Mouse (Mus musculus) kidney, postnatal 0 days (tissue): ENCODE results near the gene Pcnx. TPM values are rescaled to one million over a fixed set of nuclear protein-coding genes. Genes with fewer than 3 reads are reported as not detected.

Source experiments
- ATAC-seq: fragments of 200-750 bp; cut with Nextera tagmentation; replicated peaks from 2 replicates; pipeline ENCODE4 v1.8.0; 2017; ENCODE audit warnings: low read depth, moderate number of reproducible peaks, moderate TSS enrichment, moderate library complexity; ENCODE audit not compliant: low FRiP score
- DNase-seq: peaks from one replicate; pipeline ENCODE4 v3.0.0-alpha.2; 2016; ENCODE audit warnings: low spot score
- H3K27ac ChIP-seq: fragments of 300-500 bp; sonication (generic); 2 replicates; pipeline ENCODE4 v1.5.1; 2014; ENCODE audit warnings: mild to moderate bottlenecking
- H3K27me3 ChIP-seq: fragments of 300-500 bp; sonication (generic); 2 replicates; pipeline ENCODE4 v1.6.1; 2014; ENCODE audit warnings: low read length, mixed read lengths; ENCODE audit not compliant: insufficient read depth
- H3K36me3 ChIP-seq: fragments of 300-500 bp; sonication (generic); 2 replicates; pipeline ENCODE4 v1.6.1; 2014; ENCODE audit warnings: low read length, mixed read lengths; ENCODE audit not compliant: insufficient read depth
- H3K4me1 ChIP-seq: fragments of 300-500 bp; sonication (generic); replicated peaks from 2 replicates; pipeline ENCODE4 v1.6.1; 2014; ENCODE audit warnings: antibody characterized with exemption, low read length, mixed read lengths; ENCODE audit not compliant: insufficient read depth
- H3K4me2 ChIP-seq: fragments of 300-500 bp; sonication (generic); 2 replicates; pipeline ENCODE4 v1.6.1; 2014; ENCODE audit warnings: mild to moderate bottlenecking, low read length, moderate library complexity, mixed read lengths
- H3K4me3 ChIP-seq: fragments of 300-500 bp; sonication (generic); replicated peaks from 2 replicates; pipeline ENCODE4 v1.5.1; 2014; ENCODE audit warnings: low read depth, low read length
- H3K9ac ChIP-seq: fragments of 300-500 bp; sonication (generic); 2 replicates; pipeline ENCODE4 v1.6.1; 2014; ENCODE audit warnings: low read depth, low read length
- H3K9me3 ChIP-seq: fragments of 300-500 bp; sonication (generic); replicated peaks from 2 replicates; pipeline ENCODE4 v1.6.1; 2016; ENCODE audit warnings: low read length, inconsistent platforms, mixed read lengths
- CTCF ChIP-seq: IDR thresholded peaks from 2 replicates; pipeline ENCODE4 v1.5.1; 2016; ENCODE audit warnings: antibody characterized with exemption, low read depth, mild to moderate bottlenecking, moderate library complexity
- WGBS: fragments of 180-500 bp; shearing (Covaris S2); extraction: QIAGEN DNeasy Blood & Tissue Kit; methylation state at CpG from one replicate; pipeline ENCODE4 v1.1.7; 2014; 5-methylcytosine and 5-hydroxymethylcytosine counted together
- polyA plus RNA-seq: library from polyadenylated mRNA; unstranded; fragments of >200 nt; fragmentation: Nextera tagmentation; extraction: Ambion mirVana; gene quantifications from 2 replicates; pipeline ENCODE4 v1.2.1, GENCODE M21; 2015

Gene Pcnx
- polyA plus RNA-seq, 1 experiment from 2014 or later, result 9.2 TPM

GRCm38 (mm10) chr12:81949026-81949425 is 89.2 kb downstream of the Pcnx start:
- Histone ChIP-seq H3K4me3 (no peak overlapping the region), H3K27ac (no peak overlapping the region), H3K27me3 (no peaks in the 10 kb centered on the region), H3K36me3 (peaks cover 10% of the 10 kb centered on the region; the same call in 1 of the 2 replicates), H3K4me2 (no peak overlapping the region), H3K9me3 (no peaks in the 10 kb centered on the region), H3K4me1 (no peaks in the 10 kb centered on the region), H3K9ac (no peak overlapping the region)
- DNase-seq, result no peak
- ATAC-seq, result no peak
- no peak for TF ChIP-seq CTCF
- 90% methylated on average over 6 of the region's 6 CpGs for WGBS

- peaks cover 10% of the 10 kb centered on the region; the same call in 1 of the 2 replicates for H3K36me3 ChIP-seq
- no peak overlapping the region for H3K4me3 ChIP-seq
- H3K27ac ChIP-seq, result no peak overlapping the region
- no peaks in the 10 kb centered on the region for H3K4me1 ChIP-seq
- H3K27me3 ChIP-seq, result no peaks in the 10 kb centered on the region
- TF ChIP-seq CTCF, result no peak
- DNase-seq (no peak), ATAC-seq (no peak)
- 90% methylated on average over 2 of the region's 2 CpGs for WGBS
- H3K9ac ChIP-seq, result no peak overlapping the region
- no peak overlapping the region for H3K4me2 ChIP-seq
- H3K9me3 ChIP-seq, result no peaks in the 10 kb centered on the region
These were observed 90.2 kb downstream of the Pcnx start for GRCm38 (mm10) chr12:81950016-81950415.

- TF ChIP-seq CTCF, result no peak
- Histone ChIP-seq H3K4me3 (no peak overlapping the region), H3K9me3 (no peaks in the 10 kb centered on the region), H3K9ac (no peak overlapping the region), H3K27me3 (no peaks in the 10 kb centered on the region), H3K36me3 (peaks cover 4% of the 10 kb centered on the region; the same call in 1 of the 2 replicates), H3K4me2 (no peak overlapping the region), H3K27ac (no peak overlapping the region), H3K4me1 (no peaks in the 10 kb centered on the region)
- ATAC-seq (no peak), DNase-seq (no peak)
- WGBS, result 91% methylated on average over 4 of the region's 4 CpGs
These were observed 98.5 kb downstream of the Pcnx start for GRCm38 (mm10) chr12:81958351-81958750.

- Histone ChIP-seq H3K4me1 (no peaks in the 10 kb centered on the region), H3K36me3 (peaks cover 18% of the 10 kb centered on the region), H3K27ac (no peak overlapping the region), H3K4me3 (no peak overlapping the region), H3K9me3 (no peaks in the 10 kb centered on the region), H3K27me3 (no peaks in the 10 kb centered on the region), H3K9ac (no peak overlapping the region), H3K4me2 (no peak overlapping the region)
- ATAC-seq (no peak), DNase-seq (no peak)
- TF ChIP-seq CTCF, result no peak
- WGBS, result 90% methylated on average over 2 of the region's 2 CpGs
These were observed 105.6 kb downstream of the Pcnx start for GRCm38 (mm10) chr12:81965416-81965815.

GRCm38 (mm10) chr12:81971042-81971883 is 111.4 kb downstream of the Pcnx start:
- DNase-seq (no peak), ATAC-seq (no peak)
- no peaks in the 10 kb centered on the region for H3K27me3 ChIP-seq
- no peaks in the 10 kb centered on the region for H3K9me3 ChIP-seq
- no peak overlapping the region for H3K4me3 ChIP-seq
- H3K4me2 ChIP-seq, result no peak overlapping the region
- TF ChIP-seq CTCF, result no peak
- H3K9ac ChIP-seq, result no peak overlapping the region
- 89% methylated on average over 19 of the region's 19 CpGs for WGBS
- peaks cover 35% of the 10 kb centered on the region for H3K36me3 ChIP-seq
- H3K27ac ChIP-seq, result no peak overlapping the region
- H3K4me1 ChIP-seq, result no peaks in the 10 kb centered on the region

- Histone ChIP-seq H3K4me1 (no peaks in the 10 kb centered on the region), H3K36me3 (peaks cover 35% of the 10 kb centered on the region), H3K4me3 (no peak overlapping the region), H3K27me3 (no peaks in the 10 kb centered on the region), H3K9me3 (no peaks in the 10 kb centered on the region), H3K9ac (no peak overlapping the region), H3K4me2 (no peak overlapping the region), H3K27ac (no peak overlapping the region)
- no peak for ATAC-seq
- no peak for DNase-seq
- no peak for TF ChIP-seq CTCF
- 89% methylated on average over 8 of the region's 8 CpGs for WGBS
These were observed 112.1 kb downstream of the Pcnx start for GRCm38 (mm10) chr12:81971884-81972362.
